Mouse (Mus musculus) 3T3-L1 (cell line): Measurements from ENCODE around the gene Hydin.

Experiments used
- DNase-seq: peaks from one replicate; pipeline ENCODE4 v3.0.0-alpha.2; 2015; ENCODE audit warnings: low read depth, low spot score

Hydin gene

GRCm38 (mm10) chr8:110631201-110631600, 364.4 kb downstream of the Hydin start:
- peak; percentile 87 for DNase-seq

GRCm38 (mm10) chr8:110633814-110634213, 367.0 kb downstream of the Hydin start:
- no peak for DNase-seq

- DNase-seq, result no peak
Measured at GRCm38 (mm10) chr8:110636182-110636581, 369.4 kb downstream of the Hydin start.

GRCm38 (mm10) chr8:110642331-110642730, 375.6 kb downstream of the Hydin start:
- no peak for DNase-seq

GRCm38 (mm10) chr8:110643177-110643576, 376.4 kb downstream of the Hydin start:
- no peak for DNase-seq

GRCm38 (mm10) chr8:110644422-110644821, 377.6 kb downstream of the Hydin start:
- DNase-seq, result no peak

GRCm38 (mm10) chr8:110644901-110645300, 378.1 kb downstream of the Hydin start:
- no peak for DNase-seq

- DNase-seq, result no peak
Measured at GRCm38 (mm10) chr8:110645340-110645739, 378.6 kb downstream of the Hydin start.

GRCm38 (mm10) chr8:110646064-110646463, 379.3 kb downstream of the Hydin start:
- peak; percentile 82 for DNase-seq

- DNase-seq, result peak; percentile 83
Measured at GRCm38 (mm10) chr8:110648577-110648976, 381.8 kb downstream of the Hydin start.

- DNase-seq, result no peak
Measured at GRCm38 (mm10) chr8:110649286-110649685, 382.5 kb downstream of the Hydin start.

GRCm38 (mm10) chr8:110650838-110651237, 384.1 kb downstream of the Hydin start:
- DNase-seq, result no peak

- DNase-seq, result no peak
Measured at GRCm38 (mm10) chr8:110651847-110652246, 385.1 kb downstream of the Hydin start.

- peak; percentile 37 for DNase-seq
Measured at GRCm38 (mm10) chr8:110654075-110655060, 387.6 kb downstream of the Hydin start.

- DNase-seq, result no peak
Measured at GRCm38 (mm10) chr8:110655827-110656226, 389.1 kb downstream of the Hydin start.

GRCm38 (mm10) chr8:110657661-110658060, 390.9 kb downstream of the Hydin start:
- DNase-seq, result no peak
